Mouse (Mus musculus): ENCODE data around the gene Cds2. TPM values are rescaled to one million over a fixed set of nuclear protein-coding genes. Genes with fewer than 3 reads are reported as not detected.

Cds2 gene
- total RNA-seq, 1 experiment: 73.9 TPM

GRCm38 (mm10) chr2:132266086-132266485 is 3.1 kb downstream of the Cds2 start:
- peaks cover 0 to 5% of the 10 kb centered on the region in 2 experiments; a peak in 3 of 4 replicates for H3K4me1 ChIP-seq (ENCODE audit: control insufficient read depth in 2 of 2, insufficient read depth in 2 of 2, low read length in 2 of 2, poor library complexity in 1 of 2)
- no peak overlapping the region for H3K4me3 ChIP-seq (ENCODE audit: insufficient read depth in 1 of 2, low read depth in 1 of 2, low read length in 2 of 2, poor library complexity in 1 of 2, severe bottlenecking in 1 of 2)
- no peak for TF ChIP-seq HCFC1 (IDR thresholded peaks at IDR 0.05; ENCODE audit: borderline replicate concordance, insufficient read depth, low read length)
- no peak for TF ChIP-seq CHD2 (IDR thresholded peaks at IDR 0.05; ENCODE audit: low read depth, low read length)
- TF ChIP-seq MAFK (IDR thresholded peaks at IDR 0.05; ENCODE audit: insufficient read depth, low read depth, low read length): no peak
- no peak for TF ChIP-seq ZC3H11A (IDR thresholded peaks at IDR 0.05; ENCODE audit: borderline replicate concordance, low read depth, low read length)
- no peak for TF ChIP-seq ZNF384 (IDR thresholded peaks at IDR 0.05; ENCODE audit: low read depth, low read length)
- in situ Hi-C loops (cut with MboI; ENCODE audit: low sequenced_read_pairs in 2 of 2, unreplicated experiment in 2 of 2): no loop called here
- no peak overlapping the region for H3K9ac ChIP-seq (ENCODE audit: insufficient read depth, low read depth, low read length, poor library complexity, severe bottlenecking)
- H3K9me3 ChIP-seq (ENCODE audit: control insufficient read depth, insufficient read depth, low read depth, low read length): no peaks in the 10 kb centered on the region
- H3K27ac ChIP-seq (ENCODE audit: insufficient read depth, low read depth, low read length, poor library complexity, severe bottlenecking): no peak overlapping the region
- no peaks in the 10 kb centered on the region for H3K36me3 ChIP-seq (ENCODE audit: control insufficient read depth, insufficient read depth, low read length, poor library complexity, severe bottlenecking)
- no peak for DNase-seq (ENCODE audit: low read depth, low spot score)

GRCm38 (mm10) chr2:132269217-132269616 is 6.3 kb downstream of the Cds2 start:
- DNase-seq (ENCODE audit: low read depth, low spot score): no peak
- in situ Hi-C loops (cut with MboI; ENCODE audit: low sequenced_read_pairs in 2 of 2, unreplicated experiment in 2 of 2): no loop called here
- no peak overlapping the region for H3K27ac ChIP-seq (ENCODE audit: insufficient read depth, low read depth, low read length, poor library complexity, severe bottlenecking)

GRCm38 (mm10) chr2:132270331-132270951 is 7.5 kb downstream of the Cds2 start:
- in situ Hi-C loops (cut with MboI; ENCODE audit: low sequenced_read_pairs in 2 of 2, unreplicated experiment in 2 of 2): no loop called here
- DNase-seq (ENCODE audit: low read depth, low spot score): no peak
- peaks cover 2 to 4% of the 10 kb centered on the region in 2 experiments; a peak in 2 of 4 replicates for H3K4me1 ChIP-seq (ENCODE audit: control insufficient read depth in 2 of 2, insufficient read depth in 2 of 2, low read length in 2 of 2, poor library complexity in 1 of 2)

More at GRCm38 (mm10) chr2:132269217-132269616, 6.3 kb downstream of the Cds2 start:
- H3K9ac ChIP-seq (ENCODE audit: insufficient read depth, low read depth, low read length, poor library complexity, severe bottlenecking): no peak overlapping the region
- no peaks in the 10 kb centered on the region for H3K9me3 ChIP-seq (ENCODE audit: control insufficient read depth, insufficient read depth, low read depth, low read length)
- no peak for TF ChIP-seq HCFC1 (IDR thresholded peaks at IDR 0.05; ENCODE audit: borderline replicate concordance, insufficient read depth, low read length)
- no peak for TF ChIP-seq CHD2 (IDR thresholded peaks at IDR 0.05; ENCODE audit: low read depth, low read length)
- TF ChIP-seq MAFK (IDR thresholded peaks at IDR 0.05; ENCODE audit: insufficient read depth, low read depth, low read length): no peak
- no peak for TF ChIP-seq ZC3H11A (IDR thresholded peaks at IDR 0.05; ENCODE audit: borderline replicate concordance, low read depth, low read length)
- TF ChIP-seq ZNF384 (IDR thresholded peaks at IDR 0.05; ENCODE audit: low read depth, low read length): no peak
- H3K4me1 ChIP-seq (ENCODE audit: control insufficient read depth in 2 of 2, insufficient read depth in 2 of 2, low read length in 2 of 2, poor library complexity in 1 of 2): peaks cover 2 to 6% of the 10 kb centered on the region in 2 experiments
- H3K36me3 ChIP-seq (ENCODE audit: control insufficient read depth, insufficient read depth, low read length, poor library complexity, severe bottlenecking): no peaks in the 10 kb centered on the region
- H3K4me3 ChIP-seq (ENCODE audit: insufficient read depth in 1 of 2, low read depth in 1 of 2, low read length in 2 of 2, poor library complexity in 1 of 2, severe bottlenecking in 1 of 2): no peak overlapping the region

GRCm38 (mm10) chr2:132272694-132273389 is 9.9 kb downstream of the Cds2 start:
- Histone ChIP-seq H3K36me3 (ENCODE audit: control insufficient read depth, insufficient read depth, low read length, poor library complexity, severe bottlenecking) (no peaks in the 10 kb centered on the region), H3K9me3 (ENCODE audit: control insufficient read depth, insufficient read depth, low read depth, low read length) (no peaks in the 10 kb centered on the region), H3K27ac (ENCODE audit: insufficient read depth, low read depth, low read length, poor library complexity, severe bottlenecking) (no peak overlapping the region), H3K4me1 (ENCODE audit: control insufficient read depth in 2 of 2, insufficient read depth in 2 of 2, low read length in 2 of 2, poor library complexity in 1 of 2) (peaks cover 2 to 4% of the 10 kb centered on the region in 2 experiments; a peak in 2 of 4 replicates), H3K4me3 (ENCODE audit: insufficient read depth in 1 of 2, low read depth in 1 of 2, low read length in 2 of 2, poor library complexity in 1 of 2, severe bottlenecking in 1 of 2) (no peak overlapping the region), H3K9ac (ENCODE audit: insufficient read depth, low read depth, low read length, poor library complexity, severe bottlenecking) (no peak overlapping the region)
- no peak for TF ChIP-seq CHD2 (IDR thresholded peaks at IDR 0.05; ENCODE audit: low read depth, low read length)
- no peak for TF ChIP-seq HCFC1 (IDR thresholded peaks at IDR 0.05; ENCODE audit: borderline replicate concordance, insufficient read depth, low read length)
- TF ChIP-seq MAFK (IDR thresholded peaks at IDR 0.05; ENCODE audit: insufficient read depth, low read depth, low read length): no peak
- TF ChIP-seq ZNF384 (IDR thresholded peaks at IDR 0.05; ENCODE audit: low read depth, low read length): no peak
- no peak for TF ChIP-seq ZC3H11A (IDR thresholded peaks at IDR 0.05; ENCODE audit: borderline replicate concordance, low read depth, low read length)
- no peak for DNase-seq (ENCODE audit: low read depth, low spot score)
- in situ Hi-C loops (cut with MboI; ENCODE audit: low sequenced_read_pairs in 2 of 2, unreplicated experiment in 2 of 2): no loop called here

More at GRCm38 (mm10) chr2:132270331-132270951, 7.5 kb downstream of the Cds2 start:
- H3K9me3 ChIP-seq (ENCODE audit: control insufficient read depth, insufficient read depth, low read depth, low read length): no peaks in the 10 kb centered on the region
- no peak overlapping the region for H3K4me3 ChIP-seq (ENCODE audit: insufficient read depth in 1 of 2, low read depth in 1 of 2, low read length in 2 of 2, poor library complexity in 1 of 2, severe bottlenecking in 1 of 2)
- no peak overlapping the region for H3K27ac ChIP-seq (ENCODE audit: insufficient read depth, low read depth, low read length, poor library complexity, severe bottlenecking)
- no peak for TF ChIP-seq ZNF384 (IDR thresholded peaks at IDR 0.05; ENCODE audit: low read depth, low read length)
- TF ChIP-seq MAFK (IDR thresholded peaks at IDR 0.05; ENCODE audit: insufficient read depth, low read depth, low read length): no peak
- no peak for TF ChIP-seq ZC3H11A (IDR thresholded peaks at IDR 0.05; ENCODE audit: borderline replicate concordance, low read depth, low read length)
- TF ChIP-seq CHD2 (IDR thresholded peaks at IDR 0.05; ENCODE audit: low read depth, low read length): no peak
- TF ChIP-seq HCFC1 (IDR thresholded peaks at IDR 0.05; ENCODE audit: borderline replicate concordance, insufficient read depth, low read length): no peak
- no peak overlapping the region for H3K9ac ChIP-seq (ENCODE audit: insufficient read depth, low read depth, low read length, poor library complexity, severe bottlenecking)
- H3K36me3 ChIP-seq (ENCODE audit: control insufficient read depth, insufficient read depth, low read length, poor library complexity, severe bottlenecking): no peaks in the 10 kb centered on the region

Measured in ES-E14 (cell line).